Mouse (Mus musculus) MEL (cell line): ENCODE results near the gene Rbpj. TPM values are rescaled to one million over a fixed set of nuclear protein-coding genes. Genes with fewer than 3 reads are reported as not detected.

Experiments used
- DNase-seq: peaks from one replicate; pipeline ENCODE4 v3.0.0; 2011; ENCODE audit warnings: low read depth, low spot score
- H3K27ac ChIP-seq: 2 replicates; pipeline ENCODE4 v1.5.1; 2012; ENCODE audit warnings: low read depth, mild to moderate bottlenecking, control low read depth, low read length, moderate library complexity; ENCODE audit not compliant: control insufficient read depth
- H3K27me3 ChIP-seq, 2 experiments: fragments of 150-350 bp in 1 of 2; sonication (generic) in 1 of 2; 2 replicates each; pipeline ENCODE4 v1.6.1; 2012; ENCODE audit warnings: low read length in 2 of 2, mild to moderate bottlenecking in 2 of 2, improper control_type of control experiment in 1 of 2, moderate library complexity in 1 of 2; ENCODE audit not compliant: insufficient read depth in 2 of 2, control insufficient read depth in 1 of 2
- H3K36me3 ChIP-seq, 2 experiments: 2 replicates each; pipeline ENCODE4 v1.6.1; 2012 to 2014; ENCODE audit warnings: low read length in 2 of 2, improper control_type of control experiment in 1 of 2, inconsistent platforms in 1 of 2, mild to moderate bottlenecking in 1 of 2; ENCODE audit not compliant: insufficient read depth in 2 of 2, control insufficient read depth in 1 of 2
- H3K4me1 ChIP-seq, 2 experiments: fragments of 150-350 bp in 1 of 2; sonication (generic) in 1 of 2; 2 replicates each; pipeline ENCODE4 v1.6.1; 2012; ENCODE audit warnings: low read length in 2 of 2, improper control_type of control experiment in 1 of 2, mild to moderate bottlenecking in 1 of 2; ENCODE audit not compliant: insufficient read depth in 2 of 2, control insufficient read depth in 1 of 2
- H3K4me3 ChIP-seq, 2 experiments: fragments of 150-350 bp in 1 of 2; sonication (generic) in 1 of 2; 2 replicates each; pipeline ENCODE4 v1.5.1; 2012; ENCODE audit warnings: low read depth in 2 of 2, low read length in 2 of 2, mild to moderate bottlenecking in 2 of 2, moderate library complexity in 2 of 2, control low read depth in 1 of 2, improper control_type of control experiment in 1 of 2; ENCODE audit not compliant: control insufficient read depth in 1 of 2, insufficient read depth in 1 of 2
- H3K79me2 ChIP-seq: 2 replicates; pipeline ENCODE4 v1.6.1; 2012; ENCODE audit warnings: mild to moderate bottlenecking, low read length, moderate library complexity; ENCODE audit not compliant: control insufficient read depth, poor library complexity, insufficient read depth
- H3K9ac ChIP-seq: 2 replicates; pipeline ENCODE4 v1.6.1; 2012; ENCODE audit warnings: low read depth, mild to moderate bottlenecking, control low read depth, low read length, moderate library complexity; ENCODE audit not compliant: control insufficient read depth, poor library complexity, severe bottlenecking
- H3K9me3 ChIP-seq: fragments of 150-350 bp; sonication (generic); replicated peaks from 2 replicates; pipeline ENCODE4 v1.6.1; 2012; ENCODE audit warnings: mild to moderate bottlenecking, low read length, improper control_type of control experiment, moderate library complexity; ENCODE audit not compliant: insufficient read depth
- CHD1 ChIP-seq: IDR thresholded peaks from 2 replicates; pipeline ENCODE4 v1.6.1; 2012; ENCODE audit warnings: low read depth, mild to moderate bottlenecking, inconsistent platforms, low read length, improper control_type of control experiment
- CHD2 ChIP-seq: IDR thresholded peaks from 2 replicates; pipeline ENCODE4 v1.6.1; 2011; ENCODE audit warnings: low read length, improper control_type of control experiment
- CTCF ChIP-seq, 3 experiments: IDR thresholded peaks in 2 of 3; conservative IDR thresholded peaks in 1 of 3; 2 replicates each; pipeline ENCODE4 v1.5.1; 2011 to 2012; ENCODE audit warnings: low read length in 3 of 3, low read depth in 2 of 3, mild to moderate bottlenecking in 2 of 3, improper control_type of control experiment in 1 of 3, inconsistent platforms in 1 of 3, mixed read lengths in 1 of 3, moderate library complexity in 1 of 3; ENCODE audit not compliant: control insufficient read depth in 1 of 3, insufficient read depth in 1 of 3, poor library complexity in 1 of 3, severe bottlenecking in 1 of 3
- EP300 ChIP-seq, 2 experiments: IDR thresholded peaks; 2 replicates each; pipeline ENCODE4 v1.6.1; 2011; ENCODE audit warnings: improper control_type of control experiment in 2 of 2, low read length in 2 of 2, low read depth in 1 of 2, mild to moderate bottlenecking in 1 of 2
- JUND ChIP-seq: IDR thresholded peaks from 2 replicates; pipeline ENCODE4 v1.6.1; 2011; ENCODE audit warnings: low read depth, mild to moderate bottlenecking, improper control_type of control experiment, low read length
- MAFK ChIP-seq: IDR thresholded peaks from 2 replicates; pipeline ENCODE4 v1.6.1; 2011; ENCODE audit warnings: low read depth, mild to moderate bottlenecking, low read length, improper control_type of control experiment, borderline replicate concordance
- MAX ChIP-seq: IDR thresholded peaks from 2 replicates; pipeline ENCODE4 v1.6.1; 2011; ENCODE audit warnings: low read length, improper control_type of control experiment
- MXI1 ChIP-seq: IDR thresholded peaks from 2 replicates; pipeline ENCODE4 v1.6.1; 2011; ENCODE audit warnings: mild to moderate bottlenecking, low read depth, low read length, improper control_type of control experiment
- MYC ChIP-seq: IDR thresholded peaks from 2 replicates; pipeline ENCODE4 v1.6.1; 2011; ENCODE audit warnings: low read depth, mild to moderate bottlenecking, low read length, improper control_type of control experiment, moderate library complexity
- POLR2A ChIP-seq, 2 experiments: IDR thresholded peaks; 2 replicates each; pipeline ENCODE4 v1.6.1; 2011 to 2012; ENCODE audit warnings: low read length in 2 of 2, mild to moderate bottlenecking in 2 of 2, control low read depth in 1 of 2, improper control_type of control experiment in 1 of 2, low read depth in 1 of 2, moderate library complexity in 1 of 2; ENCODE audit not compliant: control insufficient read depth in 1 of 2, insufficient read depth in 1 of 2, poor library complexity in 1 of 2
- POLR2AphosphoS5 ChIP-seq: IDR thresholded peaks from 2 replicates; pipeline ENCODE4 v1.6.1; 2012; ENCODE audit warnings: low read depth, borderline replicate concordance, mild to moderate bottlenecking, inconsistent platforms, low read length, moderate library complexity, mixed read lengths
- RAD21 ChIP-seq: IDR thresholded peaks from 2 replicates; pipeline ENCODE4 v1.6.1; 2011; ENCODE audit warnings: mild to moderate bottlenecking, low read depth, low read length, improper control_type of control experiment
- USF1 ChIP-seq: IDR thresholded peaks from 2 replicates; pipeline ENCODE4 v1.6.1; 2014; ENCODE audit warnings: low read depth, mild to moderate bottlenecking, inconsistent platforms, low read length, improper control_type of control experiment, moderate library complexity
- USF2 ChIP-seq, 2 experiments: IDR thresholded peaks; 2 replicates each; pipeline ENCODE4 v1.6.1; 2011 to 2012; ENCODE audit warnings: improper control_type of control experiment in 2 of 2, low read length in 2 of 2, borderline replicate concordance in 1 of 2, inconsistent platforms in 1 of 2, low read depth in 1 of 2, mild to moderate bottlenecking in 1 of 2; ENCODE audit not compliant: insufficient read depth in 1 of 2
- ZC3H11A ChIP-seq: IDR thresholded peaks from 2 replicates; pipeline ENCODE4 v1.6.1; 2012; ENCODE audit warnings: low read depth, mild to moderate bottlenecking, inconsistent platforms, low read length, improper control_type of control experiment
- ZKSCAN1 ChIP-seq: IDR thresholded peaks from 2 replicates; pipeline ENCODE4 v1.6.1; 2012; ENCODE audit warnings: low read depth, mild to moderate bottlenecking, inconsistent platforms, low read length, improper control_type of control experiment, moderate library complexity
- ZNF384 ChIP-seq: IDR thresholded peaks from 2 replicates; pipeline ENCODE4 v1.6.1; 2012; ENCODE audit warnings: low read depth, mild to moderate bottlenecking, inconsistent platforms, low read length, improper control_type of control experiment
- polyA plus RNA-seq, 2 experiments: library from polyadenylated mRNA; stranded (reverse) in 1 of 2; unstranded in 1 of 2; fragments of >175 nt in 1 of 2; fragments of >200 nt in 1 of 2; gene quantifications; 2 replicates each; pipeline versions ENCODE4 v1.2.1 to v1.2.4; 2012; ENCODE audit warnings: low replicate concordance in 2 of 2, low read depth in 1 of 2; ENCODE audit not compliant: insufficient read length in 2 of 2, insufficient read depth in 1 of 2, missing spikeins in 1 of 2
- total RNA-seq: library from RNA; depleted of rRNA; stranded (reverse); fragments of 300-350 nt; gene quantifications from 2 replicates; pipeline ENCODE4 v1.2.3, GENCODE M21; 2012

The Rbpj gene
- total and polyA plus RNA-seq, 3 experiments, result 6.0 to 34.5 (median 19.1) TPM

DNA sequence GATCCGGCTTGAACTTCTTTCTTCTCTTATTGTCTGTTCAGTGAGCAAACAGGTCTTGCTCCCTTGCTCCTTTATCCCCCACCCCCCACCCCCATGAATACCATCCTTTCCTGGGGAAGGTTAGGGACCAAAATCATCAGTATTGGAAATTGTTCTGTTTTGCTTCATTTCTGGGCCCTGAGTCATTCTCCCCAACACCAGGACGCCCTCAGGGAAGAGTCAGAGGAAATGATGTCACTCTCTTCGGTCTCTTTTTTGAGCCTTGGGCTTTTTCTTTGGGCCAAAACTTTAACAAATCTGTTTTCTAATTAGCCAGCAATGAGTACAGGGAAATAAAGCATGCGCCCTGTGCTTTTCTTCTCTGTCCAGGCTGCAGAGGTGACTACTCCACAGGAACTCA lies 77.4 kb downstream of the Rbpj start:
- no peaks in the 10 kb centered on the region for H3K79me2 ChIP-seq
- TF ChIP-seq ZC3H11A (no peak), POLR2A (IDR thresholded peaks at IDR 0.05; ENCODE audit: control insufficient read depth in 1 of 2, insufficient read depth in 1 of 2, low read depth in 1 of 2, low read length in 2 of 2, poor library complexity in 1 of 2) (no peak), CHD2 (no peak), EP300 (IDR thresholded peaks at IDR 0.05; ENCODE audit: low read depth in 1 of 2, low read length in 2 of 2) (no peak), RAD21 (no peak), POLR2AphosphoS5 (no peak)
- H3K4me1 ChIP-seq, result no peaks in the 10 kb centered on the region
- no peak overlapping the region for H3K27ac ChIP-seq
- H3K9ac ChIP-seq, result no peak overlapping the region
- no peak overlapping the region for H3K4me3 ChIP-seq
- H3K36me3 ChIP-seq, result no peaks in the 10 kb centered on the region
- H3K9me3 ChIP-seq, result no peaks in the 10 kb centered on the region
- no peaks in the 10 kb centered on the region for H3K27me3 ChIP-seq
- DNase-seq, result no peak

- DNase-seq, result no peak
- H3K4me3 ChIP-seq, result no peak overlapping the region
- H3K79me2 ChIP-seq, result no peaks in the 10 kb centered on the region
- no peak overlapping the region for H3K27ac ChIP-seq
- no peaks in the 10 kb centered on the region for H3K9me3 ChIP-seq
- H3K4me1 ChIP-seq, result no peaks in the 10 kb centered on the region
- no peaks in the 10 kb centered on the region for H3K27me3 ChIP-seq
- TF ChIP-seq CHD1 (no peak), EP300 (IDR thresholded peaks at IDR 0.05; ENCODE audit: low read depth in 1 of 2, low read length in 2 of 2) (no peak), JUND (no peak), ZNF384 (no peak), CTCF (IDR thresholded peaks at IDR 0.05 in 2 of 3, conservative IDR thresholded peaks at IDR 0.05 in 1 of 3; ENCODE audit: control insufficient read depth in 1 of 3, insufficient read depth in 1 of 3, low read depth in 2 of 3, low read length in 3 of 3, poor library complexity in 1 of 3, severe bottlenecking in 1 of 3) (no peak), MAX (no peak), MXI1 (no peak), USF1 (no peak), MAFK (no peak), ZKSCAN1 (no peak), USF2 (IDR thresholded peaks at IDR 0.05; ENCODE audit: borderline replicate concordance in 1 of 2, insufficient read depth in 1 of 2, low read depth in 1 of 2, low read length in 2 of 2) (no peak), MYC (no peak)
- TF ChIP-seq, all 39 proteins: peak for 0
- Histone ChIP-seq H3K9ac (no peak overlapping the region), H3K36me3 (no peaks in the 10 kb centered on the region)
These were observed 78.0 kb downstream of the Rbpj start for GRCm38 (mm10) chr5:53543945-53544344.
